Mouse (Mus musculus): Measurements from ENCODE around the gene Gm3099. TPM values are rescaled to one million over a fixed set of nuclear protein-coding genes. Genes with fewer than 3 reads are reported as not detected.
"Not testable (repeated sequence)": the region's sequence is repeated elsewhere in the genome, so short reads cannot be mapped to it uniquely, and the experiment has no call there.

Gm3099 gene
- not detected for total RNA-seq (2021)

GRCm38 (mm10) chr14:3998094-3998493 is at the start of gene Gm3099:
Gm3099 (plus strand) TSS chr14:3998394.
- not testable (repeated sequence) for DNase-seq

GRCm38 (mm10) chr14:3963247-3963646 is 34.9 kb upstream of the Gm3099 start, which contains the start of gene Gm3095:
Gm3095 (plus strand) TSS chr14:3963547.
- not testable (repeated sequence) for DNase-seq

GRCm38 (mm10) chr14:4023641-4024040 is 25.4 kb downstream of the Gm3099 start, which contains the start of gene Gm5796:
Gm5796 (plus strand) TSS chr14:4023941.
- not testable (repeated sequence) for DNase-seq

Other genes with a start within 250 kb of the Gm3099 start
- under 1 TPM; 0.74 to 0.83 TPM for gene Gm3002, start 188.3 kb upstream of the Gm3099 start, total RNA-seq (2021)
- under 1 TPM in 1 of 2 experiments, not detected in 1; 0.55 TPM for gene Gm3033, start 152.1 kb upstream of the Gm3099 start, total RNA-seq (2021)
- gene Gm2916, start 114.2 kb upstream of the Gm3099 start, total RNA-seq (2021), result not detected
- not detected for gene Gm3029, start 66.6 kb upstream of the Gm3099 start, total RNA-seq (2021)
- under 1 TPM in 1 of 2 experiments, not detected in 1; 0.24 TPM for gene Gm3095, start 34.8 kb upstream of the Gm3099 start, total RNA-seq (2021)
- 1 to 10 TPM; 1.4 to 1.9 TPM for gene Gm5796, start 25.5 kb downstream of the Gm3099 start, total RNA-seq (2021)
- under 1 TPM; 0.24 to 0.47 TPM for gene Gm3115, start 85.7 kb downstream of the Gm3099 start, total RNA-seq (2021)
- 1 to 10 TPM; 2.3 to 3.1 TPM for gene Gm8108, start 112.1 kb downstream of the Gm3099 start, total RNA-seq (2021)
- not detected for gene Gm3127, start 166.6 kb downstream of the Gm3099 start, total RNA-seq (2021)
- gene Gm2974, start 184.2 kb downstream of the Gm3099 start, total RNA-seq (2021), result under 1 TPM; 0.19 to 0.20 TPM